Mouse (Mus musculus): ENCODE data around the gene Dnajc11.

- TF ChIP-seq CTCF (IDR thresholded peaks at IDR 0.05), result no peak
- TF ChIP-seq EP300 (IDR thresholded peaks at IDR 0.05), result no peak
These were observed 50.1 kb downstream of the Dnajc11 start for GRCm38 (mm10) chr4:151983560-151983959.

Data from lung, postnatal 0 days (tissue).